Mouse (Mus musculus) inflammation-experienced regulatory T-cells (primary cell): ENCODE results near the gene Klf3. TPM values are rescaled to one million over a fixed set of nuclear protein-coding genes. Genes with fewer than 3 reads are reported as not detected.

Experiments
- polyA plus RNA-seq, 2 experiments: library from polyadenylated mRNA; unstranded; fragments of 100-300 nt; shearing (Covaris generic); gene quantifications; one replicate each; pipeline ENCODE4 v1.2.1; 2017

Klf3 gene
- polyA plus RNA-seq: 100 to 1,000 TPM; 290 to 308 TPM

GRCm38 (mm10) chr5:64802795-64803719 is at the start of gene Klf3:
Klf3 (plus strand) TSS chr5:64803388.

Other genes with a start within 250 kb of the Klf3 start
- gene Tlr1, start 130.2 kb downstream of the Klf3 start, polyA plus RNA-seq: 10 to 100 TPM; 83.2 to 89.9 TPM
- gene Tlr6, start 156.7 kb downstream of the Klf3 start, polyA plus RNA-seq: 1 to 10 TPM; 2.8 to 5.6 TPM
- gene Fam114a1, start 166.7 kb downstream of the Klf3 start, polyA plus RNA-seq: 1 to 10 TPM; 2.4 to 3.8 TPM